Mouse (Mus musculus): ENCODE measurements at regions not wholly inside any gene's neighbourhood (a gene's known extent, or its start where the extent isn't known, plus 50 kb on each side); places are given as distances from the start of the nearest gene placed in this dataset.

- DNase-seq (ENCODE audit: low spot score) (no peak), ATAC-seq (ENCODE audit: low FRiP score) (no peak)
- Histone ChIP-seq H3K9ac (no peak overlapping the region), H3K4me2 (replicated peaks) (no peak overlapping the region), H3K9me3 (ENCODE audit: control insufficient read depth, low read length) (no peaks in the 10 kb centered on the region), H3K27me3 (ENCODE audit: control insufficient read depth, insufficient read depth, low read length) (no peaks in the 10 kb centered on the region), H3K4me3 (replicated peaks; ENCODE audit: low read length) (no peak overlapping the region), H3K36me3 (replicated peaks; ENCODE audit: control insufficient read depth, insufficient read depth) (no peaks in the 10 kb centered on the region), H3K27ac (no peak overlapping the region), H3K4me1 (replicated peaks; ENCODE audit: control insufficient read depth, insufficient read depth, low read length) (no peaks in the 10 kb centered on the region)
- WGBS = 84% methylated on average over 2 of the region's 2 CpGs
Observed at GRCm38 (mm10) chr16:42772640-42773039, 103.0 kb upstream of the Zbtb20 start.

- Histone ChIP-seq H3K9ac (no peak overlapping the region), H3K27ac (no peak overlapping the region), H3K4me2 (replicated peaks) (no peak overlapping the region), H3K4me3 (replicated peaks; ENCODE audit: low read length) (no peak overlapping the region), H3K36me3 (replicated peaks; ENCODE audit: control insufficient read depth, insufficient read depth) (no peaks in the 10 kb centered on the region), H3K4me1 (replicated peaks; ENCODE audit: control insufficient read depth, insufficient read depth, low read length) (no peaks in the 10 kb centered on the region), H3K9me3 (ENCODE audit: control insufficient read depth, low read length) (no peaks in the 10 kb centered on the region), H3K27me3 (ENCODE audit: control insufficient read depth, insufficient read depth, low read length) (no peaks in the 10 kb centered on the region)
- ATAC-seq (ENCODE audit: low FRiP score) = no peak
- 83% methylated on average over 1 of the region's 1 CpGs for WGBS
- no peak for DNase-seq (ENCODE audit: low spot score)
Observed at GRCm38 (mm10) chr16:42770199-42770598, 105.5 kb upstream of the Zbtb20 start.

GRCm38 (mm10) chr16:42748681-42749080 is 127.0 kb upstream of the Zbtb20 start:
- H3K4me1 ChIP-seq (replicated peaks; ENCODE audit: control insufficient read depth, insufficient read depth, low read length) = peaks cover 13% of the 10 kb centered on the region

GRCm38 (mm10) chr16:42745943-42746675 is 129.6 kb upstream of the Zbtb20 start:
- Histone ChIP-seq H3K9me3 (ENCODE audit: control insufficient read depth, low read length) (no peaks in the 10 kb centered on the region), H3K27me3 (ENCODE audit: control insufficient read depth, insufficient read depth, low read length) (no peaks in the 10 kb centered on the region), H3K36me3 (replicated peaks; ENCODE audit: control insufficient read depth, insufficient read depth) (no peaks in the 10 kb centered on the region), H3K4me1 (replicated peaks; ENCODE audit: control insufficient read depth, insufficient read depth, low read length) (peaks cover 13% of the 10 kb centered on the region), H3K4me2 (replicated peaks) (peak overlapping the region; percentile 32; the same call in 1 of the 2 replicates), H3K27ac (peak overlapping the region; percentile 73), H3K9ac (peak overlapping the region; percentile 40; the same call in 1 of the 2 replicates), H3K4me3 (replicated peaks; ENCODE audit: low read length) (no peak overlapping the region)
- 37% methylated on average over 11 of the region's 11 CpGs for WGBS
- DNase-seq (ENCODE audit: low spot score) (peak; percentile 46), ATAC-seq (ENCODE audit: low FRiP score) (no peak; the same call in 1 of the 2 replicates)

More at GRCm38 (mm10) chr16:42748681-42749080, 127.0 kb upstream of the Zbtb20 start:
- ATAC-seq (ENCODE audit: low FRiP score) = no peak
- no peaks in the 10 kb centered on the region for H3K36me3 ChIP-seq (replicated peaks; ENCODE audit: control insufficient read depth, insufficient read depth)
- no peaks in the 10 kb centered on the region for H3K27me3 ChIP-seq (ENCODE audit: control insufficient read depth, insufficient read depth, low read length)
- no peak overlapping the region for H3K4me2 ChIP-seq (replicated peaks)
- 75% methylated on average over 5 of the region's 5 CpGs for WGBS
- H3K9ac ChIP-seq = no peak overlapping the region
- H3K4me3 ChIP-seq (replicated peaks; ENCODE audit: low read length) = no peak overlapping the region
- no peak for DNase-seq (ENCODE audit: low spot score)
- H3K27ac ChIP-seq = no peak overlapping the region
- no peaks in the 10 kb centered on the region for H3K9me3 ChIP-seq (ENCODE audit: control insufficient read depth, low read length)

- ATAC-seq (ENCODE audit: low FRiP score) (no peak), DNase-seq (ENCODE audit: low spot score) (no peak)
- peaks cover 13% of the 10 kb centered on the region for H3K4me1 ChIP-seq (replicated peaks; ENCODE audit: control insufficient read depth, insufficient read depth, low read length)
- no peaks in the 10 kb centered on the region for H3K36me3 ChIP-seq (replicated peaks; ENCODE audit: control insufficient read depth, insufficient read depth)
- H3K27me3 ChIP-seq (ENCODE audit: control insufficient read depth, insufficient read depth, low read length) = no peaks in the 10 kb centered on the region
- 66% methylated on average over 1 of the region's 1 CpGs for WGBS
- H3K9me3 ChIP-seq (ENCODE audit: control insufficient read depth, low read length) = no peaks in the 10 kb centered on the region
- H3K4me3 ChIP-seq (replicated peaks; ENCODE audit: low read length) = no peak overlapping the region
- H3K27ac ChIP-seq = no peak overlapping the region
- H3K4me2 ChIP-seq (replicated peaks) = no peak overlapping the region
- H3K9ac ChIP-seq = no peak overlapping the region
Observed at GRCm38 (mm10) chr16:42743538-42743937, 132.1 kb upstream of the Zbtb20 start.

- Histone ChIP-seq H3K27me3 (ENCODE audit: control insufficient read depth, insufficient read depth, low read length) (no peaks in the 10 kb centered on the region), H3K36me3 (replicated peaks; ENCODE audit: control insufficient read depth, insufficient read depth) (no peaks in the 10 kb centered on the region), H3K4me1 (replicated peaks; ENCODE audit: control insufficient read depth, insufficient read depth, low read length) (peaks cover 13% of the 10 kb centered on the region), H3K4me2 (replicated peaks) (no peak overlapping the region), H3K27ac (no peak overlapping the region), H3K9ac (no peak overlapping the region), H3K4me3 (replicated peaks; ENCODE audit: low read length) (no peak overlapping the region), H3K9me3 (ENCODE audit: control insufficient read depth, low read length) (no peaks in the 10 kb centered on the region)
- no peak for ATAC-seq (ENCODE audit: low FRiP score)
- 56% methylated on average over 2 of the region's 2 CpGs for WGBS
- DNase-seq (ENCODE audit: low spot score) = no peak
Observed at GRCm38 (mm10) chr16:42743120-42743519, 132.6 kb upstream of the Zbtb20 start.

- no peaks in the 10 kb centered on the region for H3K36me3 ChIP-seq (replicated peaks; ENCODE audit: control insufficient read depth, insufficient read depth)
- H3K4me2 ChIP-seq (replicated peaks) = no peak overlapping the region
- H3K4me3 ChIP-seq (replicated peaks; ENCODE audit: low read length) = no peak overlapping the region
- ATAC-seq (ENCODE audit: low FRiP score) (no peak), DNase-seq (ENCODE audit: low spot score) (no peak)
- no peaks in the 10 kb centered on the region for H3K9me3 ChIP-seq (ENCODE audit: control insufficient read depth, low read length)
- H3K4me1 ChIP-seq (replicated peaks; ENCODE audit: control insufficient read depth, insufficient read depth, low read length) = no peaks in the 10 kb centered on the region
- H3K9ac ChIP-seq = no peak overlapping the region
- WGBS = 78% methylated on average over 7 of the region's 7 CpGs
- no peaks in the 10 kb centered on the region for H3K27me3 ChIP-seq (ENCODE audit: control insufficient read depth, insufficient read depth, low read length)
- H3K27ac ChIP-seq = no peak overlapping the region
Observed at GRCm38 (mm10) chr16:42727826-42728225, 147.9 kb upstream of the Zbtb20 start.

GRCm38 (mm10) chr16:42719915-42720314 is 155.8 kb upstream of the Zbtb20 start:
- Histone ChIP-seq H3K4me2 (replicated peaks) (no peak overlapping the region), H3K27me3 (ENCODE audit: control insufficient read depth, insufficient read depth, low read length) (no peaks in the 10 kb centered on the region), H3K4me1 (replicated peaks; ENCODE audit: control insufficient read depth, insufficient read depth, low read length) (peaks cover 31% of the 10 kb centered on the region), H3K9me3 (ENCODE audit: control insufficient read depth, low read length) (no peaks in the 10 kb centered on the region), H3K36me3 (replicated peaks; ENCODE audit: control insufficient read depth, insufficient read depth) (no peaks in the 10 kb centered on the region), H3K27ac (no peak overlapping the region), H3K9ac (no peak overlapping the region), H3K4me3 (replicated peaks; ENCODE audit: low read length) (no peak overlapping the region)
- ATAC-seq (ENCODE audit: low FRiP score) (no peak), DNase-seq (ENCODE audit: low spot score) (no peak)
- WGBS = 57% methylated on average over 3 of the region's 3 CpGs

GRCm38 (mm10) chr16:42718452-42718851 is 157.2 kb upstream of the Zbtb20 start:
- Histone ChIP-seq H3K36me3 (replicated peaks; ENCODE audit: control insufficient read depth, insufficient read depth) (no peaks in the 10 kb centered on the region), H3K9ac (no peak overlapping the region), H3K4me2 (replicated peaks) (peak overlapping the region; percentile 39; the same call in 1 of the 2 replicates), H3K27me3 (ENCODE audit: control insufficient read depth, insufficient read depth, low read length) (no peaks in the 10 kb centered on the region), H3K9me3 (ENCODE audit: control insufficient read depth, low read length) (no peaks in the 10 kb centered on the region), H3K4me3 (replicated peaks; ENCODE audit: low read length) (no peak overlapping the region), H3K4me1 (replicated peaks; ENCODE audit: control insufficient read depth, insufficient read depth, low read length) (peaks cover 31% of the 10 kb centered on the region), H3K27ac (peak overlapping the region; percentile 57)
- WGBS = 38% methylated on average over 7 of the region's 7 CpGs
- ATAC-seq (ENCODE audit: low FRiP score) = peak; percentile 21; the same call in 1 of the 2 replicates
- DNase-seq (ENCODE audit: low spot score) = no peak
